In genomic region chr5:150246737-150247136, GRCm38 (mm10) we compare ENCODE assay signal across 9 mouse cellular contexts.
DNase-seq lines count a peak whose midpoint lies in the region; TF ChIP-seq lines count a peak whose summit lies in the region.
"Had no signal": no experiment of that assay in that cellular context is flagged by ENCODE, and none has a peak within 500 bp of the region (broad histone marks: within the 10 kb centered on the region; RNA-seq: fewer than 3 reads in every experiment).

No protein-coding gene starts in this region.

- 93% methylated on average over 3 of the region's 3 CpGs for WGBS in small intestine, adult 2 months

- no peaks in the 10 kb centered on the region for H3K4me1 ChIP-seq in testis, adult 2 months (ENCODE audit: control insufficient read depth, insufficient read depth, low read length)
- H3K4me1 ChIP-seq in small intestine, adult 2 months (ENCODE audit: control insufficient read depth, insufficient read depth, insufficient read length, low read length): no peaks in the 10 kb centered on the region
- H3K4me1 ChIP-seq: embryonic facial prominence, embryonic 15.5 days; neural tube, embryonic 12.5 days had no signal

- TF ChIP-seq POLR2A in testis, adult 2 months (IDR thresholded peaks at IDR 0.05; ENCODE audit: control insufficient read depth, low read depth, low read length): no peak
- no peak for TF ChIP-seq POLR2A in brain, embryonic 14.5 days (IDR thresholded peaks at IDR 0.05; ENCODE audit: borderline replicate concordance, extremely low read depth, insufficient read depth, insufficient read length, poor library complexity, severe bottlenecking)
- TF ChIP-seq POLR2A in small intestine, adult 2 months (IDR thresholded peaks at IDR 0.05; ENCODE audit: low read depth, low read length): no peak

- H3K27me3 ChIP-seq in testis, adult 2 months (ENCODE audit: control insufficient read depth, insufficient read depth, low read length): no peaks in the 10 kb centered on the region
- no peaks in the 10 kb centered on the region for H3K27me3 ChIP-seq in small intestine, adult 2 months (ENCODE audit: control insufficient read depth, insufficient read depth, low read length)
- H3K27me3 ChIP-seq: embryonic facial prominence, embryonic 15.5 days; neural tube, embryonic 12.5 days had no signal

- peak; percentile 55 to 56 for DNase-seq in kidney, postnatal 4 days
- no peak for DNase-seq in kidney, postnatal 14 days
- no peak for DNase-seq in testis, postnatal 14 days (ENCODE audit: low spot score)
- no peak for DNase-seq in brain, embryonic 14.5 days (ENCODE audit: low read depth)
- DNase-seq in cerebellum, adult 11-12 months: no peak

- H3K36me3 ChIP-seq in testis, adult 2 months (ENCODE audit: control insufficient read depth, insufficient read depth, low read length): no peaks in the 10 kb centered on the region
- no peaks in the 10 kb centered on the region for H3K36me3 ChIP-seq in small intestine, adult 2 months (ENCODE audit: control insufficient read depth, insufficient read depth, low read length)
- H3K36me3 ChIP-seq: embryonic facial prominence, embryonic 15.5 days; neural tube, embryonic 12.5 days had no signal

- H3K27ac ChIP-seq in testis, adult 2 months (ENCODE audit: control insufficient read depth, insufficient read depth, low read depth, low read length): no peak overlapping the region
- H3K27ac ChIP-seq in small intestine, adult 2 months (ENCODE audit: insufficient read depth, low read depth, low read length): no peak overlapping the region
- H3K27ac ChIP-seq: embryonic facial prominence, embryonic 15.5 days; neural tube, embryonic 12.5 days had no signal

- peak; percentile 40; the same call in 1 of the 2 replicates for TF ChIP-seq CTCF in testis, adult 2 months (IDR thresholded peaks at IDR 0.05; ENCODE audit: control insufficient read depth, insufficient read depth, insufficient replicate concordance, low read depth, low read length)
- peak; percentile 43; the same call in 1 of the 2 replicates for TF ChIP-seq CTCF in brain, embryonic 14.5 days (IDR thresholded peaks at IDR 0.05; ENCODE audit: borderline replicate concordance, extremely low read depth, insufficient read depth, insufficient read length)
- peak; percentile 38; the same call in 1 of the 2 replicates for TF ChIP-seq CTCF in small intestine, adult 2 months (IDR thresholded peaks at IDR 0.05; ENCODE audit: extremely low read depth, insufficient read length, insufficient replicate concordance, low read depth, low read length)

- H3K4me3 ChIP-seq in testis, adult 2 months (ENCODE audit: control insufficient read depth, low read depth, low read length): no peak overlapping the region
- H3K4me3 ChIP-seq in small intestine, adult 2 months (ENCODE audit: low read depth, low read length): no peak overlapping the region
- H3K4me3 ChIP-seq: embryonic facial prominence, embryonic 15.5 days; neural tube, embryonic 12.5 days had no signal

Comparison
In these comparisons a context has a peak if more than half of its experiments do, and no peak if none do; other contexts are left out.
1. DNase-seq: peak in kidney, postnatal 4 days (2 of 2); none in kidney, postnatal 14 days (single experiment), testis, postnatal 14 days (single experiment), brain, embryonic 14.5 days (single experiment) and cerebellum, adult 11-12 months (single experiment).
2. Peak in every context shown above with its lines, with median percentiles within 50 percentile points of each other: CTCF ChIP-seq.